In the genomic region with DNA sequence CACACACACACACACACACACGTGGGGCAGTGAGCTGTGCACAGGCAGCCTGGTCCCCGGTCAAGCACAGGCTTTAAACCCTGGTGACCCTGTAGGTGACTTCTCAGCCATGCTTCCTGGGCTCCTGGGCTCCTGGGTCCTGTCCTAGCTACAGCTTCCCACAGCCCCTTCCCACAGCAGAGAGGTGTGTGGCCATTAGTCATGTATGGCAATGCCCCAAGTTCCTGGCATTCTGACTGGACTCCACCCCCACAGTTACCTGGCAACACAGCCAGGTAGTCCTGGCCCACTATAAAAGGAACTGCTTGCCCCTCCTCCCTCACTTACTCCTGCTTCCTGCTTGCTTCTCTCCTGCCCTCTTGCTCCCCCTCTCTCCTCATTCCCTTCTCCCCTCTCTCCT, we compare ENCODE assay signal across 17 mouse cellular contexts.
DNase-seq lines count a peak whose midpoint lies in the region; ATAC-seq lines count a peak whose summit lies in the region.
"Had no signal": no experiment of that assay in that cellular context is flagged by ENCODE, and none has a peak within 500 bp of the region (broad histone marks: within the 10 kb centered on the region; RNA-seq: fewer than 3 reads in every experiment).

No protein-coding gene starts in this region.

- no peaks in the 10 kb centered on the region for H3K9me3 ChIP-seq in hindbrain, embryonic 15.5 days
- H3K9me3 ChIP-seq in hindbrain, embryonic 11.5 days (ENCODE audit: control insufficient read depth, low read length), result no peaks in the 10 kb centered on the region
- no peaks in the 10 kb centered on the region for H3K9me3 ChIP-seq in stomach, embryonic 14.5 days (ENCODE audit: control insufficient read depth, low read depth, low read length)
- no peaks in the 10 kb centered on the region for H3K9me3 ChIP-seq in forebrain, embryonic 16.5 days (ENCODE audit: control insufficient read depth, low read length)
- H3K9me3 ChIP-seq: midbrain, embryonic 15.5 days; neural tube, embryonic 13.5 days had no signal

- WGBS in hindbrain, embryonic 15.5 days, result 65% methylated on average over 2 of the region's 2 CpGs
- 83% methylated on average over 2 of the region's 2 CpGs for WGBS in hindbrain, embryonic 11.5 days
- WGBS in stomach, embryonic 14.5 days, result 65% methylated on average over 2 of the region's 2 CpGs
- 72% methylated on average over 2 of the region's 2 CpGs for WGBS in forebrain, embryonic 16.5 days

- no peak for DNase-seq in hindbrain, embryonic 11.5 days (ENCODE audit: low spot score)
- DNase-seq in kidney, adult 8-10 months, result peak; percentile 50 to 69
- peak; percentile 64 to 75 for DNase-seq in lung, adult 18-20 months
- DNase-seq in thymus, postnatal 25 days, result no peak
- no peak for DNase-seq in gastrocnemius, postnatal 14 days
- DNase-seq: cerebellum, adult 11-12 months; heart, adult 18-20 months; heart, postnatal 10 days; layer of hippocampus, postnatal 36 days; right cerebral cortex, postnatal 14 days; thymus, postnatal 36 days had no signal

- no peaks in the 10 kb centered on the region for H3K27me3 ChIP-seq in hindbrain, embryonic 15.5 days
- H3K27me3 ChIP-seq in hindbrain, embryonic 11.5 days (ENCODE audit: control insufficient read depth, insufficient read depth, low read length), result no peaks in the 10 kb centered on the region
- H3K27me3 ChIP-seq in stomach, embryonic 14.5 days (ENCODE audit: control insufficient read depth, insufficient read depth, low read length), result no peaks in the 10 kb centered on the region
- no peaks in the 10 kb centered on the region for H3K27me3 ChIP-seq in forebrain, embryonic 16.5 days (replicated peaks; ENCODE audit: control insufficient read depth, insufficient read depth, low read length)
- H3K27me3 ChIP-seq: midbrain, embryonic 15.5 days; neural tube, embryonic 13.5 days had no signal

- H3K27ac ChIP-seq in hindbrain, embryonic 15.5 days (replicated peaks), result no peak overlapping the region
- H3K27ac ChIP-seq in hindbrain, embryonic 11.5 days (ENCODE audit: low read depth, low read length), result no peak overlapping the region
- no peak overlapping the region for H3K27ac ChIP-seq in stomach, embryonic 14.5 days (ENCODE audit: low read length)
- H3K27ac ChIP-seq in forebrain, embryonic 16.5 days (ENCODE audit: low read length), result no peak overlapping the region
- H3K27ac ChIP-seq: macrophage; midbrain, embryonic 15.5 days; neural tube, embryonic 13.5 days had no signal

- H3K4me2 ChIP-seq in hindbrain, embryonic 15.5 days, result no peak overlapping the region
- H3K4me2 ChIP-seq in hindbrain, embryonic 11.5 days (replicated peaks; ENCODE audit: low read depth, low read length), result no peak overlapping the region
- H3K4me2 ChIP-seq in stomach, embryonic 14.5 days (replicated peaks; ENCODE audit: low read depth, low read length), result no peak overlapping the region
- H3K4me2 ChIP-seq in forebrain, embryonic 16.5 days (ENCODE audit: low read length), result no peak overlapping the region
- H3K4me2 ChIP-seq: midbrain, embryonic 15.5 days; neural tube, embryonic 13.5 days had no signal

- H3K4me3 ChIP-seq in hindbrain, embryonic 15.5 days, result no peak overlapping the region
- no peak overlapping the region for H3K4me3 ChIP-seq in hindbrain, embryonic 11.5 days (ENCODE audit: low read depth, low read length)
- H3K4me3 ChIP-seq in stomach, embryonic 14.5 days (ENCODE audit: low read depth, low read length), result no peak overlapping the region
- no peak overlapping the region for H3K4me3 ChIP-seq in forebrain, embryonic 16.5 days (replicated peaks; ENCODE audit: low read length)
- H3K4me3 ChIP-seq: midbrain, embryonic 15.5 days; neural tube, embryonic 13.5 days had no signal

- H3K36me3 ChIP-seq in hindbrain, embryonic 15.5 days, result no peaks in the 10 kb centered on the region
- no peaks in the 10 kb centered on the region for H3K36me3 ChIP-seq in hindbrain, embryonic 11.5 days (ENCODE audit: control insufficient read depth, insufficient read depth, low read length)
- no peaks in the 10 kb centered on the region for H3K36me3 ChIP-seq in stomach, embryonic 14.5 days (ENCODE audit: control insufficient read depth, insufficient read depth, low read length)
- H3K36me3 ChIP-seq in forebrain, embryonic 16.5 days (ENCODE audit: control insufficient read depth, insufficient read depth), result no peaks in the 10 kb centered on the region
- H3K36me3 ChIP-seq: neural tube, embryonic 13.5 days had no signal

- H3K4me1 ChIP-seq in hindbrain, embryonic 15.5 days (replicated peaks), result no peaks in the 10 kb centered on the region
- no peaks in the 10 kb centered on the region for H3K4me1 ChIP-seq in hindbrain, embryonic 11.5 days (replicated peaks; ENCODE audit: control insufficient read depth, insufficient read depth, low read length)
- H3K4me1 ChIP-seq in stomach, embryonic 14.5 days (ENCODE audit: control insufficient read depth, insufficient read depth, low read length), result no peaks in the 10 kb centered on the region
- no peaks in the 10 kb centered on the region for H3K4me1 ChIP-seq in forebrain, embryonic 16.5 days (replicated peaks; ENCODE audit: control insufficient read depth, insufficient read depth, low read length)
- H3K4me1 ChIP-seq: midbrain, embryonic 15.5 days; neural tube, embryonic 13.5 days had no signal

- no peak overlapping the region for H3K9ac ChIP-seq in hindbrain, embryonic 15.5 days
- H3K9ac ChIP-seq in hindbrain, embryonic 11.5 days (ENCODE audit: low read depth, low read length), result no peak overlapping the region
- no peak overlapping the region for H3K9ac ChIP-seq in stomach, embryonic 14.5 days (replicated peaks; ENCODE audit: low read depth, low read length)
- H3K9ac ChIP-seq in forebrain, embryonic 16.5 days (replicated peaks; ENCODE audit: low read depth, low read length), result no peak overlapping the region
- H3K9ac ChIP-seq: midbrain, embryonic 15.5 days; neural tube, embryonic 13.5 days had no signal

- peak; percentile 23; the same call in 1 of the 2 replicates for ATAC-seq in hindbrain, embryonic 15.5 days (ENCODE audit: low FRiP score, low read depth)
- ATAC-seq in hindbrain, embryonic 11.5 days (ENCODE audit: low FRiP score), result no peak
- ATAC-seq in stomach, embryonic 14.5 days (ENCODE audit: insufficient number of reproducible peaks, insufficient read depth, low FRiP score, low read depth), result 0 out of 2 replicates have a peak, but pooled peaks have one; percentile 33
- no peak for ATAC-seq in forebrain, embryonic 16.5 days
- ATAC-seq: midbrain, embryonic 15.5 days had no signal

- intact Hi-C loops in gastrocnemius, postnatal 14 days (cut with DNase I; ENCODE audit: low total_unique reads), result loop anchor here (2.0 kb wide), 1 partner anchor 141 kb away; no protein-coding TSS in a partner anchor

Comparison
In these comparisons a context has a peak if more than half of its experiments do, and no peak if none do; other contexts are left out.
1. ATAC-seq: peak in hindbrain, embryonic 15.5 days (single experiment) and stomach, embryonic 14.5 days (single experiment); none in hindbrain, embryonic 11.5 days (single experiment) and forebrain, embryonic 16.5 days (single experiment).
2. DNase-seq: peak in kidney, adult 8-10 months (2 of 2) and lung, adult 18-20 months (2 of 2); none in hindbrain, embryonic 11.5 days (single experiment), thymus, postnatal 25 days (single experiment) and gastrocnemius, postnatal 14 days (single experiment).